Mouse (Mus musculus) layer of hippocampus, adult 2 months (tissue): ENCODE results near the gene Gfer. TPM values are rescaled to one million over a fixed set of nuclear protein-coding genes. Genes with fewer than 3 reads are reported as not detected.
"Not testable (repeated sequence)": the region's sequence is repeated elsewhere in the genome, so short reads cannot be mapped to it uniquely, and the experiment has no call there.

ENCODE experiments used
- DNase-seq, 2 experiments: peaks; one replicate each; pipeline ENCODE4 v3.0.0; 2022; ENCODE audit warnings: low spot score in 2 of 2
- H3K27ac ChIP-seq: fragments of 200-600 bp; 2 replicates; pipeline ENCODE4 v1.8.1; 2022
- H3K4me3 ChIP-seq: fragments of 200-600 bp; 2 replicates; pipeline ENCODE4 v1.8.1; 2022; ENCODE audit warnings: mild to moderate bottlenecking
- CTCF ChIP-seq: fragments of 200-600 bp; conservative IDR thresholded peaks from 2 replicates; pipeline ENCODE4 v1.8.1; 2022; ENCODE audit warnings: antibody characterized with exemption, mild to moderate bottlenecking, moderate library complexity
- total RNA-seq, 2 experiments: library from RNA; stranded (reverse); gene quantifications; 2 replicates each; pipeline ENCODE4 v1.2.3; 2021

The Gfer gene
- total RNA-seq, 2 experiments from 2014 or later = 22.3 to 22.4 TPM

- DNase-seq = no peak
- no peak overlapping the region for H3K4me3 ChIP-seq
- no peak overlapping the region for H3K27ac ChIP-seq
- TF ChIP-seq CTCF = no peak
These were observed 34.8 kb upstream of the Gfer start for GRCm38 (mm10) chr17:24730787-24731186.

- H3K27ac ChIP-seq = no peak overlapping the region
- no peak overlapping the region for H3K4me3 ChIP-seq
- no peak for TF ChIP-seq CTCF
- no peak for DNase-seq
These were observed 33.1 kb upstream of the Gfer start for GRCm38 (mm10) chr17:24729067-24729466.

DNA sequence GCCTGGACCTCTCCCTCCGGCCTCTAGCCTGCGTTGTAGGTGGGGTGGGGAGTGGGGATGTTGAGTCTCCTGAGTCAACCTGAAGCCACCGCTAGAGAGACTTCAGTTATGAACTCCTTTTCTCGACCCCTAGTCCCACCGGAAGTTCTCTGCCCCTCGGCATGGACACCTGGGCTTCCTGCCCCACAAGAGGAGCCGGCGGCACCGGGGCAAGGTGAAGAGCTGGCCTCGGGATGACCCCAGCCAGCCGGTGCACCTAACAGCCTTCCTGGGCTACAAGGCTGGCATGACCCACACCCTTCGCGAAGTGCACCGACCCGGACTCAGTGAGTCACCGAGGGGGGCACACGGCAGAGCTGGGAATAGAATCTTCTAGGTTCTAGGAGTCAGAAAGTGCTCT, 32.2 kb upstream of the Gfer start:
- no peak for TF ChIP-seq CTCF
- DNase-seq = no peak
- Histone ChIP-seq H3K27ac (no peak overlapping the region), H3K4me3 (no peak overlapping the region)

- DNase-seq = no peak
- H3K4me3 ChIP-seq = no peak within 1 kb of the TSS
- H3K27ac ChIP-seq = no peak within 1 kb of the TSS
- no peak for TF ChIP-seq CTCF
These were observed 31.7 kb upstream of the Gfer start, which contains the start of gene Rpl3l for GRCm38 (mm10) chr17:24727618-24728017. Gene Rpl3l (plus strand): TSS chr17:24727820.

- no peak for DNase-seq
- H3K4me3 ChIP-seq = no peak overlapping the region
- TF ChIP-seq CTCF = peak; percentile 50
These were observed 29.9 kb upstream of the Gfer start for GRCm38 (mm10) chr17:24725637-24726390.

DNA sequence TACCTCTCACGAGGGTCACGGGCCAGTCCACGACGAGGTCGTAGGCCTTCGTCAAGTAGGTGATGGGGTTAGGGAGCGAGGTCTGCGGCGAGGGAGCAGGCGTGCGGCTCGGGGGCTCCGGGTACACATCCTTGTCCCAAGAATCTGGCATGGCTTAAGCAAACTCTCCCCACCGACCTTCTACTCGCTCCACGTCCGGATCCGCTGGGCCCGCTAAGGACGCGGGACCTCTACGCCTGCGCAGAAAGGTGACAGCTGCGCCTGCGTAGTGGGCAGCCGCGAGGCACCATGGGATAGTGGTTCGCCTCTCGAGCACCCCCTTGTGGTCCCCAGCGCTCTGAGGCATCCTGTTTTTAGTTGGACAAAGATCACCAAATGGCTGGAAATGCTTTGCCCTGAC, 28.2 kb upstream of the Gfer start, which contains the start of gene Ndufb10:
Ndufb10 (minus strand) TSS at position 295 of the 400 bp plus-strand sequence.
- TF ChIP-seq CTCF = peak; percentile 95
- peak; percentile 94 to 99 for DNase-seq
- peak within 1 kb of the TSS; percentile 98 for H3K4me3 ChIP-seq
- H3K27ac ChIP-seq = peak within 1 kb of the TSS; percentile 98

More at GRCm38 (mm10) chr17:24725637-24726390, 29.9 kb upstream of the Gfer start:
- H3K27ac ChIP-seq = no peak overlapping the region

GRCm38 (mm10) chr17:24723881-24724180, 27.9 kb upstream of the Gfer start:
- no peak for DNase-seq
- H3K4me3 ChIP-seq = peak overlapping the region; percentile 98
- H3K27ac ChIP-seq = peak overlapping the region; percentile 98
- TF ChIP-seq CTCF = no peak

- no peak for TF ChIP-seq CTCF
- Histone ChIP-seq H3K4me3 (peak overlapping the region; percentile 98), H3K27ac (peak overlapping the region; percentile 98)
- no peak for DNase-seq
These were observed 27.3 kb upstream of the Gfer start for GRCm38 (mm10) chr17:24723122-24723880.

- DNase-seq = no peak
- H3K4me3 ChIP-seq = peak overlapping the region; percentile 8; the same call in 1 of the 2 replicates
- TF ChIP-seq CTCF = no peak
- H3K27ac ChIP-seq = no peak overlapping the region
These were observed 26.4 kb upstream of the Gfer start for GRCm38 (mm10) chr17:24722220-24722924.

DNA sequence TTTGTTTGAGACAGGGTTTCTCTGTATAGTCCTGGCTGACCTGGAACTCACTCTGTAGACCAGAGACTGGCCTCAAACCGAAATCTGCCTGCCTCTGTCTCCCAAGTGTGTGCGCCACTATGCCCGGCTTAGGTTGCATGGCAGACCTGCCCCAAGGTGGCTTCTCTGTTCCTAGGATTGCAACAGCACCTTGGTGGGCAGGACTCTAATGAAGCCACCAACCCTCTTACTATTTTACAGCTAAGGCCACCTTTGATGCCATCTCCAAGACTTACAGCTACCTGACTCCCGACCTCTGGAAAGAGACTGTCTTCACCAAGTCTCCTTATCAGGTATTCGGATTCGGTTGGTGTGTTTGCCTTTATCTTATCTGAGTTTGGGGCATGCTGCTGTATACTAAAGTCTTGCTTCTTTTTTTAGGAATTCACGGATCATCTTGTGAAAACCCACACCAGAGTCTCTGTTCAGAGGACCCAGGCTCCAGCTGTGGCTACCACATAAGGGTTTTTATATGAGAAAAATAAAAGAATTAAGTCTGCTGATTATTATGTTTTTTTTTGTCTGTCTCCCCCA, 25.5 kb upstream of the Gfer start:
- peak overlapping the region; percentile 31 for H3K4me3 ChIP-seq
- not testable (repeated sequence) for DNase-seq, H3K27ac ChIP-seq

- peak overlapping the region; percentile 76 for H3K4me3 ChIP-seq
- DNase-seq = not testable (repeated sequence)
- peak overlapping the region; percentile 83 for H3K27ac ChIP-seq
These were observed 24.7 kb upstream of the Gfer start for GRCm38 (mm10) chr17:24720616-24721015.

DNA sequence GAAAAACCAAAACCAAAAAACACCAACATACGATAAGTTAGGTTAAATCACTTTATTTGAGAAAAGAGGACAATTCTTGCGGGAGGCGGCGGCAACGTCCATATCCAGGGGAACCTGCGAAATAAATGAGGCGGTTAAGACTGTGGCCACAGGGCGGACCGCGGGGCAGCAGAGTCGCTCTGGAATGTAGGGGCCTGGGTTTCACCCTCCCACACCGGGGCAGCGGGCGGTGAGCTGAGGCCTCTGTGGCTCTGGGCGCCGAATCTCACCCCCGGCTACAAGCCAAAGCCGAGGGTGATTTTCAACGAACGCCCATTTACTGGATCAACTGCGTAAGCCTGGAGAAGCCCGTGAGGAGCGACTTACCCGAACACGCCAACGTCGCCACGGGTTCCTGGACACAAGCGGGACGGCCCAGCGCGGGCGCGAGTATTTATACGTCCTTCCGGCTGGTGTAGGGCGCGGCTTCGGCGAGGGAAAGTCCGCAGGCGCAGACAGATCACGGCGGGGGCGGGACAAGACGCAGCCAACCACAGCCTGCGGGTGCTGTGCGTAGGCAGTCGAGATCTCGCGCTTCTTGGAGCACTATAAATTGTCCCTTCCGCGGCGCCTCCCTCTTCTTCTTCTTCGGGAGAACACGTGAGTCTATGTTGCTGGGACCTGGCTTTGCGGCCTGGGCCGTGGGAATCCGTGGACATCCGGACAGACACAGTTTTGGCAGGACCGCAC, 23.7 kb upstream of the Gfer start:
- peak; percentile 98 to 99 for DNase-seq
- TF ChIP-seq CTCF = no peak
- peak overlapping the region; percentile 76 for H3K4me3 ChIP-seq
- H3K27ac ChIP-seq = peak overlapping the region; percentile 88
